Mouse (Mus musculus) MEL (cell line): ENCODE measurements around the gene Tipin. TPM values are rescaled to one million over a fixed set of nuclear protein-coding genes. Genes with fewer than 3 reads are reported as not detected.
A peak's percentile ranks its signal among the peaks of the same experiment; 100 is the strongest.

ENCODE experiments used
- DNase-seq: peaks from one replicate; pipeline ENCODE4 v3.0.0; 2011; ENCODE audit warnings: low read depth, low spot score
- H3K27ac ChIP-seq: 2 replicates; pipeline ENCODE4 v1.5.1; 2012; ENCODE audit warnings: low read depth, mild to moderate bottlenecking, control low read depth, low read length, moderate library complexity; ENCODE audit not compliant: control insufficient read depth
- H3K27me3 ChIP-seq, 2 experiments: fragments of 150-350 bp in 1 of 2; sonication (generic) in 1 of 2; 2 replicates each; pipeline ENCODE4 v1.6.1; 2012; ENCODE audit warnings: low read length in 2 of 2, mild to moderate bottlenecking in 2 of 2, improper control_type of control experiment in 1 of 2, moderate library complexity in 1 of 2; ENCODE audit not compliant: insufficient read depth in 2 of 2, control insufficient read depth in 1 of 2
- H3K36me3 ChIP-seq, 2 experiments: 2 replicates each; pipeline ENCODE4 v1.6.1; 2012 to 2014; ENCODE audit warnings: low read length in 2 of 2, improper control_type of control experiment in 1 of 2, inconsistent platforms in 1 of 2, mild to moderate bottlenecking in 1 of 2; ENCODE audit not compliant: insufficient read depth in 2 of 2, control insufficient read depth in 1 of 2
- H3K4me1 ChIP-seq, 2 experiments: fragments of 150-350 bp in 1 of 2; sonication (generic) in 1 of 2; 2 replicates each; pipeline ENCODE4 v1.6.1; 2012; ENCODE audit warnings: low read length in 2 of 2, improper control_type of control experiment in 1 of 2, mild to moderate bottlenecking in 1 of 2; ENCODE audit not compliant: insufficient read depth in 2 of 2, control insufficient read depth in 1 of 2
- H3K4me3 ChIP-seq, 2 experiments: fragments of 150-350 bp in 1 of 2; sonication (generic) in 1 of 2; 2 replicates each; pipeline ENCODE4 v1.5.1; 2012; ENCODE audit warnings: low read depth in 2 of 2, low read length in 2 of 2, mild to moderate bottlenecking in 2 of 2, moderate library complexity in 2 of 2, control low read depth in 1 of 2, improper control_type of control experiment in 1 of 2; ENCODE audit not compliant: control insufficient read depth in 1 of 2, insufficient read depth in 1 of 2
- H3K79me2 ChIP-seq: 2 replicates; pipeline ENCODE4 v1.6.1; 2012; ENCODE audit warnings: mild to moderate bottlenecking, low read length, moderate library complexity; ENCODE audit not compliant: control insufficient read depth, poor library complexity, insufficient read depth
- H3K9ac ChIP-seq: 2 replicates; pipeline ENCODE4 v1.6.1; 2012; ENCODE audit warnings: low read depth, mild to moderate bottlenecking, control low read depth, low read length, moderate library complexity; ENCODE audit not compliant: control insufficient read depth, poor library complexity, severe bottlenecking
- H3K9me3 ChIP-seq: fragments of 150-350 bp; sonication (generic); replicated peaks from 2 replicates; pipeline ENCODE4 v1.6.1; 2012; ENCODE audit warnings: mild to moderate bottlenecking, low read length, improper control_type of control experiment, moderate library complexity; ENCODE audit not compliant: insufficient read depth
- BHLHE40 ChIP-seq: IDR thresholded peaks from 2 replicates; pipeline ENCODE4 v1.6.1; 2012; ENCODE audit warnings: low read depth, mild to moderate bottlenecking, inconsistent platforms, low read length, improper control_type of control experiment, borderline replicate concordance
- CHD1 ChIP-seq: IDR thresholded peaks from 2 replicates; pipeline ENCODE4 v1.6.1; 2012; ENCODE audit warnings: low read depth, mild to moderate bottlenecking, inconsistent platforms, low read length, improper control_type of control experiment
- CHD2 ChIP-seq: IDR thresholded peaks from 2 replicates; pipeline ENCODE4 v1.6.1; 2011; ENCODE audit warnings: low read length, improper control_type of control experiment
- E2F4 ChIP-seq: IDR thresholded peaks from 2 replicates; pipeline ENCODE4 v1.6.1; 2011; ENCODE audit warnings: low read depth, low read length, improper control_type of control experiment, borderline replicate concordance
- GATA1 ChIP-seq: IDR thresholded peaks from 2 replicates; pipeline ENCODE4 v1.6.1; 2011; ENCODE audit warnings: low read depth, low read length, improper control_type of control experiment
- HCFC1 ChIP-seq: IDR thresholded peaks from 2 replicates; pipeline ENCODE4 v1.6.1; 2012; ENCODE audit warnings: low read depth, mild to moderate bottlenecking, inconsistent platforms, low read length, improper control_type of control experiment, moderate library complexity
- JUND ChIP-seq: IDR thresholded peaks from 2 replicates; pipeline ENCODE4 v1.6.1; 2011; ENCODE audit warnings: low read depth, mild to moderate bottlenecking, improper control_type of control experiment, low read length
- MAFK ChIP-seq: IDR thresholded peaks from 2 replicates; pipeline ENCODE4 v1.6.1; 2011; ENCODE audit warnings: low read depth, mild to moderate bottlenecking, low read length, improper control_type of control experiment, borderline replicate concordance
- MAX ChIP-seq: IDR thresholded peaks from 2 replicates; pipeline ENCODE4 v1.6.1; 2011; ENCODE audit warnings: low read length, improper control_type of control experiment
- MAZ ChIP-seq: IDR thresholded peaks from 2 replicates; pipeline ENCODE4 v1.6.1; 2012; ENCODE audit warnings: low read depth, mild to moderate bottlenecking, inconsistent platforms, low read length, improper control_type of control experiment
- MXI1 ChIP-seq: IDR thresholded peaks from 2 replicates; pipeline ENCODE4 v1.6.1; 2011; ENCODE audit warnings: mild to moderate bottlenecking, low read depth, low read length, improper control_type of control experiment
- MYC ChIP-seq: IDR thresholded peaks from 2 replicates; pipeline ENCODE4 v1.6.1; 2011; ENCODE audit warnings: low read depth, mild to moderate bottlenecking, low read length, improper control_type of control experiment, moderate library complexity
- NRF1 ChIP-seq: IDR thresholded peaks from 2 replicates; pipeline ENCODE4 v1.6.1; 2014; ENCODE audit warnings: low read depth, mild to moderate bottlenecking, inconsistent platforms, low read length, improper control_type of control experiment, moderate library complexity; ENCODE audit not compliant: poor library complexity, insufficient read depth, severe bottlenecking
- POLR2AphosphoS5 ChIP-seq: IDR thresholded peaks from 2 replicates; pipeline ENCODE4 v1.6.1; 2012; ENCODE audit warnings: low read depth, borderline replicate concordance, mild to moderate bottlenecking, inconsistent platforms, low read length, moderate library complexity, mixed read lengths
- RCOR1 ChIP-seq: IDR thresholded peaks from 2 replicates; pipeline ENCODE4 v1.6.1; 2012; ENCODE audit warnings: low read depth, mild to moderate bottlenecking, inconsistent platforms, low read length, improper control_type of control experiment
- SIN3A ChIP-seq: IDR thresholded peaks from 2 replicates; pipeline ENCODE4 v1.6.1; 2012; ENCODE audit warnings: low read length, improper control_type of control experiment, inconsistent platforms
- SMC3 ChIP-seq: IDR thresholded peaks from 2 replicates; pipeline ENCODE4 v1.6.1; 2011; ENCODE audit warnings: low read depth, low read length, improper control_type of control experiment
- TAL1 ChIP-seq: IDR thresholded peaks from 2 replicates; pipeline ENCODE4 v1.6.1; 2012; ENCODE audit warnings: mild to moderate bottlenecking, inconsistent platforms, low read length, moderate library complexity, mixed read lengths
- TCF12 ChIP-seq: IDR thresholded peaks from 2 replicates; pipeline ENCODE4 v1.6.1; 2014; ENCODE audit warnings: low read depth, mild to moderate bottlenecking, inconsistent platforms, low read length, improper control_type of control experiment, moderate library complexity
- UBTF ChIP-seq: IDR thresholded peaks from 2 replicates; pipeline ENCODE4 v1.6.1; 2012; ENCODE audit warnings: low read depth, mild to moderate bottlenecking, inconsistent platforms, low read length, improper control_type of control experiment, moderate library complexity, borderline replicate concordance; ENCODE audit not compliant: insufficient read depth
- USF2 ChIP-seq, 2 experiments: IDR thresholded peaks; 2 replicates each; pipeline ENCODE4 v1.6.1; 2011 to 2012; ENCODE audit warnings: improper control_type of control experiment in 2 of 2, low read length in 2 of 2, borderline replicate concordance in 1 of 2, inconsistent platforms in 1 of 2, low read depth in 1 of 2, mild to moderate bottlenecking in 1 of 2; ENCODE audit not compliant: insufficient read depth in 1 of 2
- ZNF384 ChIP-seq: IDR thresholded peaks from 2 replicates; pipeline ENCODE4 v1.6.1; 2012; ENCODE audit warnings: low read depth, mild to moderate bottlenecking, inconsistent platforms, low read length, improper control_type of control experiment
- polyA plus RNA-seq, 2 experiments: library from polyadenylated mRNA; stranded (reverse) in 1 of 2; unstranded in 1 of 2; fragments of >175 nt in 1 of 2; fragments of >200 nt in 1 of 2; gene quantifications; 2 replicates each; pipeline versions ENCODE4 v1.2.1 to v1.2.4; 2012; ENCODE audit warnings: low replicate concordance in 2 of 2, low read depth in 1 of 2; ENCODE audit not compliant: insufficient read length in 2 of 2, insufficient read depth in 1 of 2, missing spikeins in 1 of 2
- total RNA-seq: library from RNA; depleted of rRNA; stranded (reverse); fragments of 300-350 nt; gene quantifications from 2 replicates; pipeline ENCODE4 v1.2.3, GENCODE M21; 2012

Tipin gene
- total and polyA plus RNA-seq, 3 experiments = 128 to 189 TPM; not detected in 1

DNA sequence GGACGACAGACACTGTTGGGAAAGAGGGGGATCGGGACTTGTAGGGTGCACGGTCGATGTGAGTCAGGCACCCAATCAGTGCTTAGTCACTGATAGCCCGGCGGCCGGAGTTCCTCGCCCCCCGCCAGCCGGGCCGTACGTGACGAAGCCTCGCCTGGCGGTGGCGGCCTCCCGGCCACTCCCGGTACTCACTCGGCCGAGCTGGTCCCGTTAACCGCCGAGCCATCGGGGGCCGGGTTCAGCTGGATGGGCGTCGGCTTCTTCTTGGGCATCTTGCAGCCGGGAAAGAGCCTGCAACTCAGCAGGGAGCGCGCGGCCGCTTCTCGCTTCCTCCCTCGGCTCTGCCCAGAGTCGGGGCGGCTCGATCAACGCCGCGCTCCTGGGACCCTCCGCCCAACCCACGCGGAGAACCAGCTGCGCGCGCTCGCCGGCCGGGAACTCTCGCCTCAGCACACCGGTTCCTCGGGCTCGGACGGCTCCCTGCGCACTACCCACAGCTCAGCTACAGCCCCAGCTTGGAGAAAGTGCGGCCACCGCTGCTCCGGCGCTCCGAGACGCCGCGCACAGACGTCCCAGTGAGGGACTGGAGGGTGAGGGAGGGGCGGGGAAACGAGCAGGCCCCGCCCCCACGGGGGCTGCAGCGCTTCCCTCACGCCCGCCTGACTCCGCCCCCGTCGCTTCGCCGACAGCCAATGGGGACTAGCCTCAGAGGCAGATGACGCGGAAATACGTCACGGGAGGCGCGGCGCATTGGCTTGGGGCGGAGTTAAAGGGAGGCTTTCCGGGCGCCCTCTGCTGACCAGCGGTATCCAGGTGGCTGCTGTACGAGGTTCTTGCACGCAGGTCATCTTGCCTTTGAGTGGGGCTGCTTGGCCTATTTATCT lies 28.1 kb upstream of the Tipin start, which contains the start of gene Map2k1 (continued):
- TF ChIP-seq NRF1 (no peak), TAL1 (no peak), GATA1 (no peak), ZNF384 (no peak)

DNA sequence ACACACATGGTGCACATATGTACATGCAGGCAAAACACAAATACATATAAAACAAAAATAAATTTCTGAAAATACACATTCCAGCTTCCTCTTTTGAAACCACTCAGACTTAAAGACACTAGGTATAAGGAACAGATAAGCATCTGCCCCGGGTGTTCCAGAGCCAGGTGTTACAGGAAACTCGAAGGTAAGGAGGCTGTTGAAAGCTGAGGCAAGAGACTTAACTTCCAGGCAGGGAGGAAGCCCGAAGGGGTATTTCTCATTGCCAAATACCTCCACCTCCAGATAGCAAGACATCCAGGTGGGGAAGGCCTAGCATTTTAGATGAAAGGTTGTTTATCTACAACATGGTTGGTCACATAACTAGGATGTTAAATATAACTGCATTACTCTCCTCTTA lies 26.0 kb upstream of the Tipin start:
- Histone ChIP-seq H3K27me3 (no peaks in the 10 kb centered on the region), H3K36me3 (peaks cover 0 to 15% of the 10 kb centered on the region in 2 experiments; a peak in 2 of 4 replicates), H3K4me3 (peak overlapping the region in 1 of 2 experiments; percentile 13; a peak in 1 of 4 replicates), H3K4me1 (peaks cover 14 to 15% of the 10 kb centered on the region in 2 experiments; a peak in 3 of 4 replicates), H3K9ac (no peak overlapping the region), H3K9me3 (no peaks in the 10 kb centered on the region), H3K79me2 (peaks cover 13% of the 10 kb centered on the region), H3K27ac (no peak overlapping the region)
- TF ChIP-seq BHLHE40 (no peak), CHD1 (0 out of 2 replicates have a peak, but pooled peaks have one; percentile 41)
- DNase-seq = peak; percentile 37

DNA sequence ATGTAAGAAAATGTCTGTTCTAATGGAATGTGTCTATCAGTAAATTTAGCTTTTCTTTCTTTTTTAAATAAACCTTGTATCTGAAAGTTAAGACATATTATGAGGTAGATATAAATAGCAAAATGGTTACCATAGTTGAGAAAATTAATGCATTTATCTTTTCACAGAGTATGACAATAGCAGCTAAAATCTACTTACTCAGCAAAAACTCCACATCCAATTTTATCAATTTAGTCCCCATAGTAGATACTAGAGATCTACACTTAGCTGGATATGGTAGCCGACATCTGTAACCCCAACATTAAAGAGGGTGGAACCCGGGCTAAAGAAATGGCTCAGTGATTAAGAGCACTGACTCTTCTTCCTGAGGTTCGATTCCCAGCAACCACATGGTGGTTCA lies 25.2 kb upstream of the Tipin start:
- H3K27me3 ChIP-seq = no peaks in the 10 kb centered on the region
- TF ChIP-seq E2F4 = no peak
- no peak for TF ChIP-seq MAZ
- TF ChIP-seq MAFK = peak; percentile 78
- no peak for TF ChIP-seq SMC3
- no peak for TF ChIP-seq CHD1
- H3K9ac ChIP-seq = no peak overlapping the region
- no peak overlapping the region for H3K27ac ChIP-seq
- H3K79me2 ChIP-seq = peaks cover 13% of the 10 kb centered on the region
- peaks cover 14 to 15% of the 10 kb centered on the region in 2 experiments; a peak in 3 of 4 replicates for H3K4me1 ChIP-seq
- DNase-seq = no peak
- no peak overlapping the region for H3K4me3 ChIP-seq
- H3K36me3 ChIP-seq = peaks cover 0 to 19% of the 10 kb centered on the region in 2 experiments; a peak in 2 of 4 replicates
- H3K9me3 ChIP-seq = no peaks in the 10 kb centered on the region

DNA sequence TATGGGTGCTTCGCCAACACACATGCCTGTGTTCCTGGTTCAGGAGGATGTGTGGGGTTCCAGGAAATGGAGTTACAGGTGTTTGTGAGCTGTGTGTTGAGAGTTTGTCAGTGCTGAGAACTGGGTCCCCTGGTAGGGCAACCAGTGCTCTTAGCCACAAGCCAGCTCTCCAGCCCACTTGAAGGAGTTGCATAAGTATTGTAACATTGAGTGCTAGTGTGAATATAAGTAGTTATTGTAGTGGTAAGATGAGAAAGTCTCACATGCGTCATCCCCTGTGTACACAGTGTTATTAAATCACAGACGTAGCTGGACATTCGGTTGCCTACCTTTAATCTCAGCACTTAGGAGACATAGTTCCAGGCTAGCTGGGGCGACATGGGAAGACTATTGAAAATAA lies 21.5 kb upstream of the Tipin start:
- H3K27me3 ChIP-seq = no peaks in the 10 kb centered on the region; a peak in 1 of 4 replicates
- H3K4me1 ChIP-seq = peaks cover 6% of the 10 kb centered on the region in 2 experiments; a peak in 3 of 4 replicates
- H3K36me3 ChIP-seq = peaks cover 0 to 9% of the 10 kb centered on the region in 2 experiments; a peak in 2 of 4 replicates
- TF ChIP-seq HCFC1 (no peak), TCF12 (no peak), USF2 (IDR thresholded peaks at IDR 0.05; ENCODE audit: borderline replicate concordance in 1 of 2, insufficient read depth in 1 of 2, low read depth in 1 of 2, low read length in 2 of 2) (no peak), RCOR1 (no peak), JUND (no peak), CHD2 (no peak), MAFK (no peak), SIN3A (no peak), ZNF384 (no peak), UBTF (no peak), POLR2AphosphoS5 (no peak), MAX (no peak), MXI1 (no peak), MYC (no peak), NRF1 (no peak)
- no peak overlapping the region for H3K4me3 ChIP-seq
- H3K9ac ChIP-seq = no peak overlapping the region
- no peaks in the 10 kb centered on the region for H3K79me2 ChIP-seq
- no peak for DNase-seq
- no peak overlapping the region for H3K27ac ChIP-seq
- H3K9me3 ChIP-seq = no peaks in the 10 kb centered on the region
